Mouse (Mus musculus): ENCODE data around the gene Llgl2. TPM values are rescaled to one million over a fixed set of nuclear protein-coding genes. Genes with fewer than 3 reads are reported as not detected.

Gene Llgl2
- polyA plus RNA-seq, 1 experiment: 54.0 TPM

DNA sequence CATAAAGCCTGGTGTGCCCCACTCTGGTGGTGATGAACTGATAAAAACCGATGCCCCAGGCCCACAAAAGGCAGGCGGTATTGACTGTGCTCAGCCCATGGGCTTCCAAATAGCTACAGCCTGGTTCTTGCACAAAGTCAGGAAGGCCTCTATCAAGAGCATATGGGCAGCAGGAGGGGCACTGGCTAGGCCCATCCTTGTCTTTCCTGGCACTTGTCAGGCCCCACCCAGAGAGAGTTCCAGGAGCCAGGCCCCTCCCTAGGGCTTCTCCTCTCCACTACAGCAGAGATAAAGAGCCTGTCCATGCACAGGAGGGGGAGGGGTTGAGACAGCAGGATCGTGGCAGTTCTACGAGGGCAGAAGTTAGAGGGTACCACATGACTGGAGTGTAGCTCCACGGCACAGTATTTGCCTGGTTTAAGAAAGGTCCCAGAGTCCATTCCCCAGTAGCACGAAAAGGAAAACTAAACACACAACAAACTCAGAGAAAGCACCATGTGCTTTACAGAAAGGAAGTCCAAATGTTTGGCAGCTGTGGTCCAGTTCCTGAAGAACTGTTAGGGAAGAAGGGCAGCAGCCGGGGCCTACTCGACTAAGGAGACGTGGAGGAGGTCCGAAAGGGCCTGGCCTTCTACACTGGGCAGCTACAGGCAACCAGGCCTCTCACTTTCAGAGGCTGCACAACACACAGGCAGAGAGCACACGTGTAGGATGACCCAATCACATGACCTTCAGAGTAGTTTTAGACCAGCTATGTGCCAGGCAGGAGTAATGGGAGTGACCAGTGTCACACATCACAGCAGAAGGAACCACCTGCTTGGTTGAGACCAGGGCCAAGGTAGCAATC is 79.8 kb downstream of the Llgl2 start:
- DNase-seq (ENCODE audit: low spot score): no peak

DNA sequence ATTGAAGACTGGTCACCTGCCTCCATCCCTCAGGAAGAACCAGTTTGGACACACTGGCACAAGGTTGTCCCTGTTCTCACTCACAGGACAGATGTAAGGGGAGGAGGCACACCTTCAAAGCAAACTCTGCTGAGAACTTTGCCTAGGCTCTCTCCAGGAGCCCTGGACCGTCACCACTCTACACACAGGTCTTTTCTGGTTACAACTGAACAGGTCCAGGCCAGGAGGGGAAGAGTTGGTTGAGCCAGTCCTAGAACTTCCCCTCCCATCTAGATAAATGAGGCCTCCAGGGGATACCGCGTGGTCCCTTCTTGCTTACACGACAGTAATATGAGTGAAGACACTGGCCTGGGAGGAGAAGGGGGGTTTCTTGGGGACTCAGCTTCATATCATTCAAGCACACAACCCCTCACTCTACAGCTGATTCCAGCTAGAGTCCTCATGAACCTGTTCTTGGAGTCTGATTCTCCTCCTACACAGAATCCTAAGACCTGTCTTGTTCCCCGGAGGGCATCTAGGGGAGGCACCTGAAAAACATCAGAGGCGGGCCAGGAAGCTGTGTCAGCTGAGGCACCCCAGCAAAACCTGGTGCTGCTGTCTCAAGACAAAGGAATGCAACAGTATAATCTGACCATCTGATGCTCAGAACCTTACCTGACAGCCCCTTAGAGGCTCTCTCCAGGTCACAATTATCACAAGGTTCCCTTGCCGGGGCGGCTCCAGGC is 80.5 kb downstream of the Llgl2 start:
- no peak for DNase-seq (ENCODE audit: low spot score)

Other genes with a start within 250 kb of the Llgl2 start
- gene Mrps7, start 220.1 kb upstream of the Llgl2 start, polyA plus RNA-seq (2012; rRNA removed): 36.1 and 39.5 TPM in 2 replicates
- 25.4 and 27.3 TPM in 2 replicates for gene Gga3, start 220.0 kb upstream of the Llgl2 start, polyA plus RNA-seq (2012; rRNA removed)
- 79.9 and 89.7 TPM in 2 replicates for gene Mif4gd, start 211.1 kb upstream of the Llgl2 start, polyA plus RNA-seq (2012; rRNA removed)
- gene Slc25a19, start 195.8 kb upstream of the Llgl2 start, polyA plus RNA-seq (2012; rRNA removed): 30.0 and 31.7 TPM in 2 replicates
- 57.2 and 62.8 TPM in 2 replicates for gene Grb2, start 115.5 kb upstream of the Llgl2 start, polyA plus RNA-seq (2012; rRNA removed)
- gene Tmem94, start 58.6 kb upstream of the Llgl2 start, polyA plus RNA-seq (2012; rRNA removed): 20.8 and 25.9 TPM in 2 replicates
- 20.6 and 25.2 TPM in 2 replicates for gene Caskin2, start 10.4 kb upstream of the Llgl2 start, polyA plus RNA-seq (2012; rRNA removed)
- gene Tsen54, start 9.3 kb upstream of the Llgl2 start, polyA plus RNA-seq (2012; rRNA removed): 18.7 and 21.4 TPM in 2 replicates
- 0.44 and 0.65 TPM in 2 replicates for gene Myo15b, start 34.4 kb downstream of the Llgl2 start, polyA plus RNA-seq (2012; rRNA removed)
- 7.0 and 10.4 TPM in 2 replicates for gene Smim5, start 75.9 kb downstream of the Llgl2 start, polyA plus RNA-seq (2012; rRNA removed)
- 16.9 and 17.8 TPM in 2 replicates for gene Smim6, start 88.0 kb downstream of the Llgl2 start, polyA plus RNA-seq (2012; rRNA removed)
- gene Sap30bp, start 109.2 kb downstream of the Llgl2 start, polyA plus RNA-seq (2012; rRNA removed): 31.6 and 33.7 TPM in 2 replicates
- gene Recql5, start 109.4 kb downstream of the Llgl2 start, polyA plus RNA-seq (2012; rRNA removed): 26.4 and 29.5 TPM in 2 replicates
- 24.7 and 35.7 TPM in 2 replicates for gene Itgb4, start 150.7 kb downstream of the Llgl2 start, polyA plus RNA-seq (2012; rRNA removed)
- gene Galk1, start 188.7 kb downstream of the Llgl2 start, polyA plus RNA-seq (2012; rRNA removed): 45.4 and 51.7 TPM in 2 replicates
- gene H3f3b, start 203.9 kb downstream of the Llgl2 start, polyA plus RNA-seq (2012; rRNA removed): 374 and 394 TPM in 2 replicates
- gene Unk, start 206.3 kb downstream of the Llgl2 start, polyA plus RNA-seq (2012; rRNA removed): 23.3 and 23.7 TPM in 2 replicates